Mouse (Mus musculus): ENCODE measurements around the gene Mdp1. TPM values are rescaled to one million over a fixed set of nuclear protein-coding genes. Genes with fewer than 3 reads are reported as not detected.
A peak's percentile ranks its signal among the peaks of the same experiment; 100 is the strongest.

The Mdp1 gene
- total RNA-seq (2021) = 10 to 100 TPM; 43.6 to 76.9 TPM
- long read RNA-seq, experiment 1, transcript Mdp1-202 (5 exons, 1,730 nt) = minor isoform, 28 of 146 reads
- long read RNA-seq, experiment 1, transcript Mdp1-201 (6 exons, 1,733 nt) = major isoform, 86 of 146 reads
- long read RNA-seq, experiment 1, partial matches to known transcripts = 7 of 146 reads
- long read RNA-seq, experiment 1, other reads (novel, unspliced or antisense) = 25 of 146 reads
- long read RNA-seq, experiment 2, transcript Mdp1-201 (6 exons, 1,733 nt) = major isoform, 25 of 43 reads
- long read RNA-seq, experiment 2, transcript Mdp1-202 (5 exons, 1,730 nt) = minor isoform, 9 of 43 reads
- long read RNA-seq, experiment 2, partial matches to known transcripts = 3 of 43 reads
- long read RNA-seq, experiment 2, other reads (novel, unspliced or antisense) = 6 of 43 reads

DNA sequence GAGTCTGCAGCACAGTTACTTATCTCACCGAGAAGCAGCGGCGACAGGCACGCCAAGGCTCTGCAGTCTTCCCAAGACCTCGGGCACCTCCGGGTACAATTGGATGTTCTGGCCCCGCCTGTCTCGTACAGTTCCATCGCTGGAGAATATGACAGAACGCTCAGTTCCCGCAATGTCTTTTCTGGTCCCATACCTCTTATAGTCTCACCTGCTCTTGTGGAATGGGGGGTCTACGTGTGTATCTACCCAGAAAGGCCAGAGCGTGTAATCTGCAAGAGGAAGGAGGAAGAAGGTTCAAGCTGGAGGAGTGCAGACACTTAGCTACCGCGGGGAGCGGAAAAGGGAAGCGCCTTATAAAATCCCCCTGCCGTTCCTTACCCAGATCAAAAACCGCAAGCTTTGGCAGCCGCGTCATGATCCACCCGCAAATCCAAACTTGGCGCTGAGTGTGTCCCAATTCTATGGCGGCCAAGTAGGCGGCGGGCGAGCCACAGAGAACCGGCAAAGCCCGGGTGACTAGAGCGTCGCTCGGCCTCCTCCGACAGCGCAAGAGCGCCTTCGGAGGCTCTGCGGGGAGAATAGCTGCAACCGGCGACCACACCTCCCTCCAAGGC, at the start of gene Mdp1:
Gene Mdp1 (minus strand): TSS at position 549 of the 614 bp plus-strand sequence.
- DNase-seq = peak; percentile 87 to 89

DNA sequence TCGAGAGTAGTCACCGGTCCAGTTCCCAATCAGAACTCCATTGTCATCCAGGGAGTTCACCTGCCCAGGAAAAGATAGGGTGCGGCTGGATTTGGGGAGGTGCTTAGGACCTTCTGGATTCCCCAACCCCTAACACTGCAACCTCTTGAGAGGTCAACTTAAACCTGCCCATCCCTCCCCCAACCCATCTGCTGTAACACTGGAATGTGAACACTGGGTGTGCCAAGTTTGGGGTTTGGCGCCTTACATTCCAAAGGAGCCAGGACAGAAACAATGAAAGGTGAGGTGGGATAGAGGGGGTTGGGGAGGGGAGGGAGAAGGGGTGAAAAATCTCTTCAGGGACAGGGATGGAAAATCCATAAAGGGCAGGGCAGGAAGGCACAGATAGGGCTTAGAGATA, 49.2 kb upstream of the Mdp1 start:
- DNase-seq = no peak

DNA sequence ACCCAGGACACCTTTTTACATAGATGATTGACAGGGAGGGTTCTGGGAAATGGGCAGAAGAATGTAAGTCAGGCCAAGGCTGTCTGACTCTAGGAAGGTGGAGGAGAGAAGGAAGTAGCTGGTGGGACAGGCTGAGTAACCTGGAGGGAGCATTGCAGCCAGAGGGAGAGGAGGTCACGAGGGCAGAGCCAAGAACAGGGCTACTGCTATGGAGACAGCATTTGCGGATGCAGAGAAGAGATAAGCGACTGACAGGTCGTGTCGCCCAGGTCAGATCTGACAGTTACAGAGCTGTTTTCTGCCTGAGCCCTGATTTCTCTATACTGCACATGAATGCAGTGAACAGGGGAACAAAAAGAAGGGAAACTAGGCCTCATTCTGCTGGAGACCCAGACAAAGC, 47.1 kb upstream of the Mdp1 start:
- no peak for DNase-seq

DNA sequence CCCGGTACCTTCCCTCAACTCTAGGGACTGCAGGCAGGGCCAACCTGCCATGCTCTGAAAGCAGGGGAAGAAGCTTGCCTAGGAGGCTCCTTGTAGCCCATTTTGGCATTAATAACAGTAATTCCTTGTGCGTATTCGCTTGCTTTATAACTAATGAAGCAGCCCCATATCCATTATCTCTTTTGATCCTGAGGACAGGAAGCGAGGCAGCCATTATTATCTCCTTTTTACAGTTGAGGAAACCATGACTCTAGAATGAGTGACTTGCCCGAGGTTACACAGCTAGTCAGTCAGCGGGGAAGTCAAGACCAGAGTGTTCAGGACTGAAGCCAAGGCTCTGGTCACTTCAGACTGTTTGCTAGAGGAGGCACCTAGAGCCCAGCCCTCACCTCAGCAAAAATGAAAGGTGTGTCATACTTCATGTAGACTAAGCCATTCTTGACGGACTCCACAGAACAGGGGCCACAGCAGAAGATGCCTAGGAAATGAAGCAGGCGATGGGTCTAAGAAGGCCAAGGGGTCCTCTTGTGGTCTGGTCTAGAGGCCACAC, 45.8 kb upstream of the Mdp1 start:
- DNase-seq = no peak

DNA sequence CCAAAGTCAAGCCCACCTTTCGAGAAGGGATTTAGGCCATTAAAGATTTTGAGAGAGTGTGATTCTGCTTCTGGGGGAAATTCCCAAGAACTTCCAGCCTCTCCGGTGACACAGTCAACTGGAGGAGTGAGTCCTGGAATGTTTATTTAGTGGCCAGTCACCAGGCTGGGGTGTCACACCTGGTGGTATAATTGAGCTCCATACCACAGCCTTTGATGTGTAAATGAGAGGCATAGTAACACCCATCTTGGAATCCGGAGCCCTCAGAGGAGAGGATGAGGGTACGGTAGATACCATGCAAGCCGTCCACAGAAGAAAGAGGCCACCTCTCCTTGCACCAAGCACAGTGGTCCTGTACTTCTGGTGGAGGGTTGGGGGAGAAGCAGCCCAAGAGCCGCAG, 42.5 kb upstream of the Mdp1 start:
- no peak for DNase-seq

DNA sequence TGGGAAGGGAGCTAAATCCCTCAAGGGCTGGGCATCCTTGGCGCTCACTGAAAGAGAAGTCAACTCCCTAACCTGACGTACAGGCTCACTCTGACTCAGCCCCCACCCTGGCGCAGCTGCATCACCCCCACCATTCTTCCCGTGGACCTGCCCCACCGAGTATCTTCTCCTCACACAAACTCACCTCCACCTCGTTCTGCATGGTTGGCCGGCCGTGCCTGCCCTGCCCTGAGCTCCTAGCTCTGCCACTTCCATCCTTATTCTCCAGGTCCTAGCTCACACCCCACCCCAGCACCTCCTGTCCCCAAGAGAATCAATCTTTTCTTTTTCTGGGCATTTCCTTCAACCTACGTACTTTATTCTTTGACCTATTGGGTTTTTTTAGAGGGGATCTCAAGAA, 40.8 kb upstream of the Mdp1 start:
- DNase-seq = no peak

DNA sequence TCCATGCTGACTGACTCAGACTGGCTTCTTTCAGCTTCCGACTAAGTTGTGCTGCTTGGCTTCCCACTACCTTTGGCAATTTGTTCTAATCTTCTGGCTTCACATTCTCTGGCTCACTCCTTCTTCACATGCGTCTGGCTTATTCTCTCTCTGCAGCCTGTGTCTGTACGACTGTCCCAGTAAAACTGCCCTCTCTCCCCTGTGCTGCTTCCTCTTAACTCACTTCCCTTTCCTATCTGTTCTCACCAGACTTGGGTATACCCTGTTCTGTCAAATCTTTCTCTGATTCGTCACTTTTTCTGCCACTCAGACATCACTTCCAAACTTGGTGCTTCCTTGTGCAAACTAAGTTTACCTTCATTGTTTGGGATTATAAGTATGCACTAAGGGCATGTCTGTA, 36.9 kb upstream of the Mdp1 start:
- DNase-seq = no peak

DNA sequence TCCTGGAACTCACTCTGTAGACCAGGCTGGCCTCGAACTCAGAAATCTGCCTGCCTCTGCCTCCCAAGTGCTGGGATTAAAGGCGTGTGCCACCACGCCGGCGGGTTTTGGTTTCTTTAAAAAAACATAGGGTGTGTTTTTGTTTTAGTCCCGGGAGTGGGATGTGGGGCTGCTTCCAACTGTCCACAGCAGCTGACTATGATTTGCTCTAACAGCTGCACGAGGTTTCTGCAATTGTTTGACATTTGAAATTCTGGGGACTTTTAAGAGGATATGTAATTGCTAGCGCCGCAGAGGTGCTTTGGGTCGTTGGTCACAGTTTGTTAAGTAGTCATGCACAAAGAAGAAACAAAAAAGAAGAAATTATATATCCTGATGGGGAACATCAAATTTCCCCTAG, 29.1 kb upstream of the Mdp1 start:
- DNase-seq = no peak

DNA sequence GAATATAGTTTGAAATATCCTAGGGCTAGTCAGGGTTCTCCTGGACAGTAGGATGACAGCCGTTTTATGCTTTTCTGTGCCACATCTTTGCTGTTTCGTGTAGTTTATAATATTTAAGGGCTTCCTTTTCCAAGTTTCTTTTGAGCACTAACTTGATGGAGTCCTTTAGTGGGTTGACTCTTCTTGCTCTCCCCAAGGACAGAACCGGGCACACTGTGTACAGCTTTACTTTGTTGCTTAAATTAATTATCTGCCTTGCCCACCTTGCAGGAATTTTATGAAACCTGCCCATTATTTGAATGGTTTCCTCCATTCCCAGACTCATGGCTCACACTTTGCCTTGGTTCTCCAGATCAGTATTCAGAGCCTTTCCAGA, 21.8 kb upstream of the Mdp1 start:
- DNase-seq = no peak

DNA sequence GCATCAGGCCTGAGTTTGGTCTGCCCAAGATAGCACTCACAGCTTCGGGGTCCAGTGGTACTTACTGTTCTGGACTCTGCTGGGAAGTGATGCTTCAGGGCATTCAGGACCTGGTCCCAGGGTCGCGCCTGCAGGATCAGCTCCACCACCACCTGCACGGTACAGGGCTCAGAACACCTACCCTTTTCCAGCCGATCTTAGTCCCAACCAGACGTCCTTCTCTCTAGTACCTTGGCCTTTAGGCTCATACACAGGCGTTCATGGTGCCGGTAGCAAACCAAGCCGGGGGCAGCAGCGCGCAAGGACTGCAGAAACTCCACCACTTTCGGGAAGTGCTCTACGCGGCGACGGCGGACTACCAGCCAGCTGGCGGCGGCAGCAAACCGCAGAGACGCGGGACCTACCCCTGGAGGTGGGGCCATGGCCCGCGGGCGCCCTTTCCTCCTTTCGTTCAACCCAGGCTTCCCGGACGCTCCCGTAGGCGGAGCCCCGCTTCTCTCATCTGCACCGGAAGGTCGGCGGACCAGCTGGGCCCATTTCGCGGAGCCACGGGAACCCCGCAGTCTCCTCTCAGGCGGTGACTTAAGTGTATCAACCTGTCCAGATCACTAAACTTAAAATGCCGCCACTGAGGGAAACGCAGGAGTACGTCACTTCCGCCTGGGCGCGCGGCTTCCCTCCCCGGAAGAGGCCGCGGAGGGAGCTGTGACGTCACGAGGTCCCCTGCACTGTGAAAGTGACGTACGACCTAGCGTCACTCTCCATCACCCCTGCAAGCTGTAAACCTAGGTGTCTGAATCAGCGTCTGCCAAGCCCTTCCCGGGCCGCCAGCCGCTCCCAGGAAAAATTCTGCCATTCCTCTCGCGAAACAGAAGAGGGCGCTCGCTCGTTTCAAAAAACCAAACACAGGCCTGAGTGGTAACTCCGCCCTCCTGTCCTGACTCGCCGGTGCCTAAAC, 21.1 kb upstream of the Mdp1 start, which contains the start of gene Tinf2:
Gene Tinf2 (minus strand): TSS at position 661 of the 958 bp plus-strand sequence.
- peak; percentile 94 to 95 for DNase-seq

DNA sequence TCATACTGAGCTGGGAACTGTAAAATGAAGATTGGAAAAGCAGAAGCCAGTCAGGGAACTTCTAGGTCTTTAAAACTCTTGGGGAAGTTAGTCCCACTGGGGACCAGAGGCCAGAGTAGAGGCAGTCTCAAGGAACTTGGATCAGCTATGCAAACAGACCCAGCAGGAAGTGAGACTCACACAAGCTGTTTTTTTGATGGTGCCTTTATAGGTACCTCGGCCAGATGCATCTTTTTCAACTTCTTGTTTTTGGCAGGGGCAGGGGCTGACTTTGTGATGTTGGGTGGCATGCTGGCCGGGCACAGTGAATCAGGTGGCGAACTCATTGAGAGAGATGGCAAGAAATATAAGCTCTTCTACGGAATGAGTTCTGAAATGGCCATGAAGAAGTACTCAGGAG, 17.3 kb upstream of the Mdp1 start:
- DNase-seq = no peak

DNA sequence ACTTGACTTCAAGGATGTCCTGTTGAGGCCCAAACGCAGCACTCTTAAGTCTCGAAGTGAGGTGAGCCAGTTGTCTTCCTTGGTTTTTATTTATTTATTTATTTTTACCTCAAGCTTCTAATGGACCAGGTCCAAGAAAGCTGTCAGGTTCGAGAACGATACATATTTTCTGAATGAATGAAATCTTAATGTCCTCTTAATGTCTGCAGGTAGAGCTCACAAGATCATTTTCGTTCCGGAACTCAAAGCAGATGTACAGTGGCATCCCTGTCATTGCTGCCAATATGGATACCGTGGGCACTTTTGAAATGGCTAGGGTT, 12.4 kb upstream of the Mdp1 start:
- DNase-seq = no peak

DNA sequence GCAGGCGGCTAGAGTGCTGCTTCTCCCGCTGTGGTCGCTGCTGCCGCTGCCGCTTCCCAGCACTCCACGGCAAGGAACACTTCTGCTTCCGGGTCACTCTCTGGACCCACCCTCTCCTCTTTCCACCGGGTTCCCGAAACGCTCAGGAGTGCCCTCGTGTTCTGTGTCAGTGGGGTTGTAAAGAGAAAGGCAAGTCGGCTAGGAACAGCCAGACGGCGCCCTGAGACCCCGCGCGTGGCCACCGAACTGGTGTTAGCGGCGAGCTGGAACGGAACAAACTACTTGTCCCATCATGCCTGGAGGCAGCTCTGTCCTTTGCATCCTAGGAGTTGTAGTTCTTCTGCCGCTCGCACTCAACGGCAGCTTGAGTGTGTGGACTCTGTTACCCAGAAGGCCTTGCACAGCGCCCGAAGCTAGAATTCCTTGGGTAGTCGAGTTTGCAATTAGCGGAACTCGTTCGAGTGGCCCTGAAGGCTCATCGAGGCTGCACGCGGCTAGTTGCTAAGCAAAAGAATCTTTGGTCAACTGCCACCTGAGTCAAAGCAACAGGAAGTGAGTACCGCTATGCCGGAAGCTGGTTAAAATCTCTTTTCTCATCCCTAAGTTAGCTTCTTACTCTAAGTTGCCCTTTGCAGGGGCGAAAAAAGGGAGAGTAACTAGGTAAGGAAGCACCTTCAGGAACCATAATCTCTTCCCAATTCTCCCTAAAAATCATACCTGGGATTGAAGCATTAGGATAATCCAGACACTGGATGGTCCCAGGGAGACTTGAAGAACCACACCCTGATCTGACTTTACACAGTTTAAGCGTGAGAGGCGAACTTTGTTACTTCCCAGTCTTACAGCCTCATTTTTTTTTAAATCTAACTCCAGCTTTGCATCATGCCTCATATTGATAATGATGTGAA, 11.8 kb upstream of the Mdp1 start, which contains the start of the genes Gmpr2 and Nedd8:
Gene Gmpr2 (plus strand): TSS at position 109 of the 908 bp plus-strand sequence.
Gene Nedd8 (minus strand): TSS at position 292 of the 908 bp plus-strand sequence.
- peak; percentile 89 for DNase-seq

DNA sequence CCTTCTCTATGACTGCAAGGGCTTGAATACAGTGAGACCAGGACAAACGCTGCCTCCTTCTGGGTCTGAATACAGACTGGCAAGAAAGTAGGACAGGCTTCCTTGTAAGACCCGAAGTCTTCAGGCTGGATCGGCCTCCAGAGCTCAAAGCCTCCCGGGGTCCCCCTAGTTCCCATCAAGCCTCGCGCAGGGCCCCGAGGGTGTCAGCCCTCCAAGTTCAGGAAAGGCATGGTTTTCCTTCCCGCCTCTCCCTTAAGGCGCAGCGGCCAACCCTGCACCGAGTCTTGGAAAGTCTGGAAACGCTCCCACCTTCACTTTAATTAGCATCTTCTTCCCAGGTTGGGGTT, 11.2 kb upstream of the Mdp1 start:
- DNase-seq = no peak

DNA sequence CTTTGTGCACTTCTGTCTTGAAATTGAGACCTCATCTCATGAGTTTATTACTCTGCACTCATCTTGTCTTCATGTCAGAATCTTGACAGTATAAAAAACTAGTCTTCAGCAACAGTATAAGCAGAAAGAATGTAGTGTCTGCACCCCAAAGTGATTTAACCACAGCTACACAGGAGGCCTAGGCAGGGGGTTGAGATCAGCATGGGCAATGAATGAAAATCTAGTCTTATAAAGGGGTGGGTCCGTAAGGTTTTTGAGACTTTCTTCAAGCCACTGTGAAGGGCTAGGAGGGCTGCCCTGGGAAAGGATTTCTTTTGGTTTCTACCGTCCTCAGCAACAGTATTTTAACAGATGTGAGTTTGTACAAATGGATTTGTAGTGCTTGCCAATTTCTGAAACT, 328 bp upstream of the Mdp1 start:
- no peak for DNase-seq

DNA sequence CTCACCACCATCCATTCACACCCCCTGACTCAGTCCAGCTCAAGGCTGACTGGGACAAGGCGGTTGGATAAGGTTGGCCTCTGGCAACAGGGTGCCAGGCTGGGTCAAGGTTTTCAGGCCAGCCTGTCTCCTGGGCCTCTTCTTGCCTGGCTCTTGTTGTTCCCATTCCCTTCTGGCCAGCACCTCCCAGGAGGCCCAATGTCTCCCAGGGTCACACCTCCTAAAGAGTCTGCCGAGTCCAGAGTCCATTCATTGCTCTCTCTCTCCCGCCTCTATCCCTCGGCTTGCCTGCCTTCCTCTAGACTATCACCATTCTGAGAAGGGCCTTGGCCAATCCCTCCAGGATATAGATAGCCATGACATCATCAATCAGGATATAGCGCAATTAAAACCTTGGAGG, 2.3 kb downstream of the Mdp1 start:
- DNase-seq = peak; percentile 70 to 82

DNA sequence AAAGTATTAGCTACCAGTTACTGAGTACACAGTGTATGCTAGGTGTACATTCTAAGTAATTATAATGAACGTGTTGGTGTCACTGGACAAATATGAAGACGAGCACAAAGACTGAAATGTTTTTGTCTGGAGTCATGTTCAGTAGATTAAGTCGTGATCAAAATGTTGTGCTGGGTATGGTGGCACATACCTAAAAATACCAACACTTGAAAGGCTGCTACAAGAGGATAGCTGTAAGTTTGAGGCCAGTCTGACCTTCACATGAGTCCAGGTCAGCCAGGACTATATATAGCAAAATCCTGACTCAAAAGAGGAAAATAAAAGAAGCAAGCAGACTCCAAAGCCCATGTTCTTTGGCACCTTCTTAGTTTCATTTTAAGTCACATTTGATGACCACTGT, 3.4 kb downstream of the Mdp1 start:
- DNase-seq = no peak

DNA sequence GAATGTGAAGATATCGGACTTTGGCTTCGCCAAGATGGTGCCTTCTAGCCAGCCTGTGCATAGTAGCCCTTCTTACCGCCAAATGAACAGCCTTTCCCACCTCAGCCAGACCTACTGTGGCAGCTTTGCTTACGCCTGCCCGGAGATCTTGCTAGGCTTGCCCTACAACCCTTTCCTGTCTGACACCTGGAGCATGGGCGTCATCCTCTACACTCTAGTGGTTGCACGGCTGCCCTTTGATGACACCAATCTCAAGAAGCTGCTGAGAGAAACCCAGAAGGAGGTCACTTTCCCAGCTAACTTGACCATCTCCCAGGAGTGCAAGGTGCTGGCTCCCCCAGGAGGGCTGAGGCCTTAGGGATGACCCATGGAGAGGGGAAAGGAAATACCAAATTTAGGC, 8.8 kb downstream of the Mdp1 start:
- DNase-seq = no peak

DNA sequence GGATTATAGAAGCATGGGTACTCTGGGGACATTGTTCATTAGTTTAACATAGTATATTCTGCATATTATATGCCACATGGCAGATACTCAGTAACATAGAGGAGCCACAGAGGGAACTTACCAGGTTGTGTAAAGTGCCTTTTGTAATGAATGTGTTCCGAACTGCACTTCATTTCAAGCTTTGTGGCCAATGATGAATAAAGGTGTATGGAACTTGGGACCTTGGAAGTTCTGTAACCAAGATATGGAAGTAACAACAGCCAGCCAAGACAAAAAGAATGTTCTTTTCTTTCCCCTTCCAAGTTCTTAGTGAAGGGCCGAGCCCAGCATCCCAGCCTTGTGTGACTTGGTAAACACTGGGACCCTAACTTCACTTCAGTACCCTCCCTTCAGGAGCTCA, 10.4 kb downstream of the Mdp1 start, which contains the start of gene Tssk4:
Gene Tssk4 (plus strand): TSS at position 301 of the 400 bp plus-strand sequence.
- no peak for DNase-seq

DNA sequence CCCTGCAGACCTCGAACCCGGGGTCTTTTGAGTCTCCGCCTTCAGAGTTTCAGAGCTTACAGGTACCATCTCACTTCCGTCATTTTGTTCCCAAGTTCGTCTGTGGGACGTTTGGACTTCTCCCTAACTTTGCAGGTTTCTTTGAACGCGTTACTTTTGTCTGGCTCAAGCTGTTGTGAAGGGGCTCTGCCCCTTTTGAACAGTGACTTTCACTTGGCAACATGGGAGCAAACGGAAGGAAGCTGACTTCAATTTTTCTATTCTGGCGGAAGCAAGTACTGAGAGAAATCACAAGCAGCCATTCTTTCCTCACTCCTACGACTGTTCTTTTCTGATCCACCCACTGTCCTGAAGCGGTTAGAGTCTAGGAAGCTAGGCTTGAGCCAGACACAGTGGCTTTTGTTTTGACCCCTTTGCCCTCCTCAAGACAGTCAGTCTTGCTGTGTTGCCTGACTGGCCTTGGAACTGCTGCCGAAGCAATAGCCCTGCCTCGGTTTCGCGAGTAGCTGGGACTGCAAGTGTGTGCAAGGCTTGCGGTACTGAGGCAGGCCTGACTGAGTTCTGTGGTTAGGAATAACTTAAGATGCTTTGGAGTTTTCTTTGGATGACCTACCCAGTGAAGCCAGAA, 15.9 kb downstream of the Mdp1 start:
- DNase-seq = no peak

Data from adrenal gland, postnatal 36 days (tissue).